Mouse (Mus musculus): ENCODE measurements around the gene Eno3. TPM values are rescaled to one million over a fixed set of nuclear protein-coding genes. Genes with fewer than 3 reads are reported as not detected.

Gene Eno3
- polyA plus RNA-seq, 1 experiment from 2014 or later, result 19.7 TPM

DNA sequence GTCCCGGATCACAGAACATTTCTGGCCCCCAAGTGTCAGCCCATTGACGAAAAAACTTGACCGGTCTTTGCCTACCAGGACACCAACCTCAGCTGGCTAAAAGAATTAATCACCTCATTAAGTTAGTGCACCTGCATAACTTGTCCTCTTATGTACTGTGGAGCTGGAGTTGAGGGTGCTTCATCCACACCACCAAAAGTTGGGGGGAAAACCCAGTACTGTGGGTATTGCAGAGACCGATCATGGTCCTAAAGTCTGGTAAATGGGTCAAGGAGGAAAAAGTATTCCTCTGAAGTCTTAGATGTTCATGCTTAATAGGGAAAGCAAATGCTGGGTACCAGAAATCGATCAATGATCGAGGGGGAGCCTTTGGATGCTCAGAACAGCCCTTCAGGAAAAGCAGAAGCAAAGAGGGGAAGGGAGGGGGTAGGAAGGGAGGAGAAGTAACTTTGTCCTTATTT is 4.1 kb upstream of the Eno3 start:
- WGBS, result 46% methylated on average over 6 of the region's 6 CpGs
- H3K4me2 ChIP-seq, result peak overlapping the region; percentile 97
- H3K4me3 ChIP-seq, result peak overlapping the region; percentile 100
- peak overlapping the region; percentile 100 for H3K9ac ChIP-seq
- no peak for ATAC-seq (ENCODE audit: insufficient number of reproducible peaks, insufficient read depth, low FRiP score, low TSS enrichment, low read depth)
- peaks cover 73% of the 10 kb centered on the region for H3K4me1 ChIP-seq
- H3K9me3 ChIP-seq, result no peaks in the 10 kb centered on the region
- peaks cover 47% of the 10 kb centered on the region for H3K36me3 ChIP-seq
- no peaks in the 10 kb centered on the region for H3K27me3 ChIP-seq
- peak overlapping the region; percentile 97 for H3K27ac ChIP-seq

DNA sequence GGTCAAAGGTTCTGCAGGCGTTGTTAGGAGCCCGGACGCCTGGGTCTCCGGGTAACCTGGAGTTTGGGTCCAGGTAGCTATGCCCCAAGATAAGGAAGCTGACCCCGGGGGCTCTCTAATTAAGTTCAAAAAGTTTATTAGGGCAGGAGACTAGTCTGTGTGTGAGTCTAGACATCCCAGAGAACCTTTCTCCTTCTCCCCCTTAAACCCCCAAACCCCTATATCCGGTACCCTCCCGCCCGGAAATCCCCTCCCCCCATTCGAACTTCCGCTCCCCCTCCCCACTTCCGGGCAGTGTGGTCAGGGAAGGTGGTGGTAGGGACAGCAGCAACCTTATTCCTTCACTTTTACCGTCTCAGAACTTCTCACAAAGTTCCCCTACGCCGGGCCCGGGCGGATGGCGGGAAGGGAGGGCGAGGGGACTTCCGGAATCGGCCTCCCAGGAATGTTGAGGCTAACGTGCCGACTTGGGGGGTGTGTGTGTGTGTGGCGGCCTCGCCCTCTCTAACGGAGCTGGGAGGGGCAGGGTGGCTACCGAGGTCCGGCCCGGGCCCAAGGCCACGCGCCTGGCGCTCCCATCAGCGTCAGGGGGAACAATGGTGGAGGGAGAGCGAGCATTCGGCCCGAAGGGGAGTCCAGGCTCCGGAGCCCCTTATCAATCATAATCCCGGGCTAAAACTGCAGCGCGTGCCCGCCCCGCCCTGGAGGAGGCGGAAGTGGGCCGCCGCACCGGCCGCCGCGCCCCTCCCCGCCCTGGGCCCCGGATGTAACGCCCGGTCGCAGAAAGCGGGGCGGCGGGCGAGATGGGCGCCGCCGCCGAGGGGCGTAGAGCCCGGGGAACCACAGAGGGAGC is 3.4 kb upstream of the Eno3 start:
- peak overlapping the region; percentile 97 for H3K27ac ChIP-seq
- peak overlapping the region; percentile 97 for H3K4me2 ChIP-seq
- H3K36me3 ChIP-seq, result peaks cover 44% of the 10 kb centered on the region
- H3K4me3 ChIP-seq, result peak overlapping the region; percentile 100
- peaks cover 73% of the 10 kb centered on the region for H3K4me1 ChIP-seq
- no peaks in the 10 kb centered on the region for H3K27me3 ChIP-seq
- no peaks in the 10 kb centered on the region for H3K9me3 ChIP-seq
- WGBS, result under 1% methylated on average over 59 of the region's 63 CpGs
- peak overlapping the region; percentile 100 for H3K9ac ChIP-seq
- peak; percentile 29; the same call in 1 of the 2 replicates for ATAC-seq (ENCODE audit: insufficient number of reproducible peaks, insufficient read depth, low FRiP score, low TSS enrichment, low read depth)

DNA sequence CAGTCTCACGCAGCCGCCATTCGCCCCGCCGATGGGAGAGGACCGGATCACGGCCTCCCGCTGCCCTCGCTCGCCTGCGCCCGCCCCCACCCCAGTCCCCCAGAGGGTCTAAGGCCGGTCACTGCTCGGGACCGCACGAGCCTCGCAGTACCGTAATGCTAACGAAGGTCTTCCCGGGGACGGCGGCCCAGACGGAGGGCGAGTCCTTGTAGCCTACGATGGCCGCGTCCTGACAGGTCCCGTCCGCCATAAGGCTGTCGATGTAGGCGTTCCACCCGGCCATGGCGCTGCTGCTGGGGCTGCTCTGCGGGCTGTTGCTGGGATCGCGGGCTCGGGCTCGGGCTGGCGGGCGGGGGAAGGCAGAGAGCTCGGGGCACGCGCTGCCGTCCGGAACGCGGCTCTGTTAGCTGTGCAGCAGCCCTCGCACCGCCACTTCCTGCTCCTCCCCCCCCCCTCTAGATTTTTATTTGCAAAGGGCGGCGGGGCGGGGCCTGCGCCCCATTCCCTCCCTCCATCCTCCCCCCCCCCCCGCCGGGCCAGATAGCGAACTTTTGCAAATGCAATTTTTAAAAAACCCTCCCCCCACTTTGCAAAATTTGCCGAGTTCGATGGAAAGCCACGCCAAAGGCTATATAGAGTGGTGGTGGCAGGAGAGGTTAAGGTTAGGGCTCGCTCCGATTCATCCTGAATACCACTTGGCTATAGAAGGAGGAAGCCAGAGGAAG is 2.6 kb upstream of the Eno3 start, which contains the start of gene Pfn1:
Pfn1 (minus strand) TSS at position 447 of the 725 bp plus-strand sequence.
- Histone ChIP-seq H3K9ac (peak within 1 kb of the TSS; percentile 100), H3K36me3 (peaks cover 36% of the 10 kb centered on the region), H3K4me2 (peak within 1 kb of the TSS; percentile 97), H3K4me1 (peaks cover 69% of the 10 kb centered on the region), H3K27me3 (no peaks in the 10 kb centered on the region), H3K27ac (peak within 1 kb of the TSS; percentile 97), H3K9me3 (no peaks in the 10 kb centered on the region), H3K4me3 (peak within 1 kb of the TSS; percentile 100)
- peak; percentile 33; the same call in 1 of the 2 replicates for ATAC-seq (ENCODE audit: insufficient number of reproducible peaks, insufficient read depth, low FRiP score, low TSS enrichment, low read depth)
- WGBS, result 0% methylated on average over 60 of the region's 61 CpGs

DNA sequence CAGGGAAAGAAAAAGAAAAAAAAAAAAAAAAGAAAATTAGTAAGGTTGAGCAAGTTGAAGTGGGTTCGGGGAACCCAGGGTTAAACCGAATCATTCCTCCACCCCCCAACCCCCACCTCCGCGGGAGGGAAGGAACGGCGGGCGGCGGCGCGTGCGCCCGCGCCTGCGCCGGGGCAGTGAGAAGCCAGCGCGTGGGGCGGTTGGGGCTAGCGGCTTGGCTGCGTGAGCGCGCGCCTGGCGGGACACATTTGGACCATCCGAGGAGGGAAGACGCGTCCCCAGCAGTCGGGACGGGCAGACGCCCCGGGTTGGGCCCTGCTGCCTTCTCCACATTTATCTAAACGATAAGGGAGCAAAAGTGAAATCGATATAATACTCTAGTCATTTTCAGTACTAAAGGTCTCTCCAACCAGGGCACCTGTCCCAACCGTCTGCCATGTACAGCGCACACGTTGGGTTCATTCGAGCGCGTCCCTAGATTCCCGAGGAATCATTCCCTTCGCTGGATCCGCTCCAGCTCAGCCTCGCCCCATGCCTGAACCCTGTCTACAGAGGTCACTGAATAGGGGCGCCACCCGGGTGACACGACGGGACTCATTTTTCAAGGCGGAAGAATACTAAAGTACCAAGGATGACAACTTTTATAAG is 2.0 kb upstream of the Eno3 start:
- ATAC-seq (ENCODE audit: insufficient number of reproducible peaks, insufficient read depth, low FRiP score, low TSS enrichment, low read depth), result no peak
- no peaks in the 10 kb centered on the region for H3K9me3 ChIP-seq
- peak overlapping the region; percentile 97 for H3K27ac ChIP-seq
- H3K4me2 ChIP-seq, result peak overlapping the region; percentile 97
- WGBS, result 1% methylated on average over 40 of the region's 48 CpGs
- H3K4me3 ChIP-seq, result peak overlapping the region; percentile 100
- H3K27me3 ChIP-seq, result no peaks in the 10 kb centered on the region
- H3K9ac ChIP-seq, result peak overlapping the region; percentile 100
- H3K4me1 ChIP-seq, result peaks cover 62% of the 10 kb centered on the region
- H3K36me3 ChIP-seq, result peaks cover 29% of the 10 kb centered on the region

DNA sequence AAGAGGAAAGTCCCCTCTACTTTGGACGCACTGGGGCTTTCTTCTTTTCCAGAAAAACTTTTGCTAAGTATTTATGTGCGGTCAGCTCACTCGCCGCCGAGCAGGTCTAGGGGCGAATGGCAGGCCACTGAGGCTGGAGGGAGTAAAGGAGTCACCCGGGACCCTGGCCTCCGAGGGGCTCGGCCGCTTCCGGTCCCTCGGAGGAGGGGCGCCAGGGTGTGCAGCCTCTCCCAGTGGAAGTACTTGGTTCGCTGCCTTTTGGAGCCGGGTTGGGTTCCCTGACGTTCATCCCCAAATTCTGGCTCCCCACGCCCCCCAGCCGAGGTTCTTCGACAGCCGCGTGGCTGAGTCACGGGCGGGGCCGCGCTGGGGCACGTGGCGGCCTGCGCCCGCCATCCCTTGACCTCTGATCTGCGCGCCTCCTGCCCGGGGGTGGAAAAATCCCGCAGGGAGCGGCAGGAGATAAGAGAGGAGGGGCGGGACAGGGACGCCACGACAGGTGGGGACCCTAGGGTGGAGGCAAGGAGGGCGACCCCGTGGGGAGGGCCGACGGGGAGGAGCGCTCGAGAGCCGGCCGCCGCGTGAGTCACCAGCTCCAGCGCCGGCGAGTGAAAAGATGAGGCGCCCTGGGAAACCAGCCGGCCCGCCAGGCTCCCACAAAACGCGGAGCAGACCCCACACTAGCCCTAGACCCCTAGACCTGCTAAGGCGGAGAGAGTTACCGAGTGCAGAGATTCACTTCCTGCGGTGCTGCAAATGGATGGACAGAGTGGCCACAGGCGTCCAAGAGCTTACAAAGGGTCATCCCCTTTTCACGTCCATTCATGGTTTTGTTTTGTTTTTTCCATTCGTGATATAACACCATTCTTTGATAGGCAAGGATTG is 1.2 kb upstream of the Eno3 start:
- peak overlapping the region; percentile 100 for H3K4me3 ChIP-seq
- no peaks in the 10 kb centered on the region for H3K9me3 ChIP-seq
- peak overlapping the region; percentile 97 for H3K27ac ChIP-seq
- H3K4me2 ChIP-seq, result peak overlapping the region; percentile 97
- peaks cover 56% of the 10 kb centered on the region for H3K4me1 ChIP-seq
- peak overlapping the region; percentile 100 for H3K9ac ChIP-seq
- 0 out of 2 replicates have a peak, but pooled peaks have one; percentile 10 for ATAC-seq (ENCODE audit: insufficient number of reproducible peaks, insufficient read depth, low FRiP score, low TSS enrichment, low read depth)
- no peaks in the 10 kb centered on the region for H3K27me3 ChIP-seq
- peaks cover 26% of the 10 kb centered on the region for H3K36me3 ChIP-seq
- WGBS, result under 1% methylated on average over 61 of the region's 61 CpGs

DNA sequence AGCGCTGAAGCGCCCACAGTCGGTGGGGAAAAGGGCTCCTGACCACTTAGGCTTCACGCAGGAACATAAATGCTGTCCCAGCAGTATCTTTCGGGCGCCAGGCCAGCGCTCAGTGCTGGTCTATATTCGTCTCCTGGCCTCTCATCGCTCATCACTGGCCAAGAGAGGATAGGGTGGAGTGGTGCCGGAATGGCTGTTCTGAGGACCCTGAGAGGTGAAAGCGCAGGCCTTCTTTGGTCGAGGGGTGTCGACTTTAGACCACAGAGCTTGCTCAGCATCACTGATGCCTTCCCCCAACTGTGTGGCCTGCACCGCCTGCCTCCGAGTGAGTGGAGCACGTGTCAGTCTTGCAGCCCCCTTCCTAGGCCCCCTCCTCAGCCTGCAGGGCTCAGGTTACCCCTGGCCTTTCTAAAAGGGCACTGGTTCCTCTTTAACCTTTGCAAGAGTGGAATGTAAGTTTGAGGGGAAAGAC is 510 bp upstream of the Eno3 start:
- peak overlapping the region; percentile 97 for H3K4me2 ChIP-seq
- 0 out of 2 replicates have a peak, but pooled peaks have one; percentile 17 for ATAC-seq (ENCODE audit: insufficient number of reproducible peaks, insufficient read depth, low FRiP score, low TSS enrichment, low read depth)
- WGBS, result 5% methylated on average over 16 of the region's 16 CpGs
- peaks cover 25% of the 10 kb centered on the region for H3K36me3 ChIP-seq
- H3K4me1 ChIP-seq, result peaks cover 49% of the 10 kb centered on the region
- peak overlapping the region; percentile 100 for H3K9ac ChIP-seq
- H3K9me3 ChIP-seq, result no peaks in the 10 kb centered on the region
- H3K4me3 ChIP-seq, result peak overlapping the region; percentile 100
- no peaks in the 10 kb centered on the region for H3K27me3 ChIP-seq
- peak overlapping the region; percentile 97 for H3K27ac ChIP-seq

DNA sequence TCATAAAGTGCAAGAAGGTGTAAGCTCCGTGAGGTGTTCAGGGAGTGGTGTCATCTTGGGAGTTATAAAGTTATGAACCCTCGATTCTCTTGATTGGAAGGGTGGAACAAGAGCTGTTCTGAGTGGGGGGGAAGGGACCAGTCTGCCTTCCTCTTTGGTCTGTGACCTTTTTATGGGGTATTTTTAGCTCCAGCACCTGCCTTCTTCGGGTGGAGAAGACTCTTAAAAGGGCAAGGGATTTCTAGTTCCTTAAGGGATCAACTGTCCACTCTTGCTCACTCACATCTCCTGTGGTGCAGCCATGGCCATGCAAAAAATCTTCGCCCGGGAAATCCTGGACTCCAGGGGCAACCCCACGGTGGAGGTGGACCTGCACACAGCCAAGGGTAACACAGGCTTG is 571 bp downstream of the Eno3 start:
- peaks cover 39% of the 10 kb centered on the region for H3K4me1 ChIP-seq
- peak overlapping the region; percentile 97; the same call in 1 of the 2 replicates for H3K4me2 ChIP-seq
- no peaks in the 10 kb centered on the region for H3K9me3 ChIP-seq
- H3K9ac ChIP-seq, result peak overlapping the region; percentile 100; the same call in 1 of the 2 replicates
- H3K4me3 ChIP-seq, result no peak overlapping the region
- 44% methylated on average over 6 of the region's 6 CpGs for WGBS
- H3K27ac ChIP-seq, result peak overlapping the region; percentile 97
- ATAC-seq (ENCODE audit: insufficient number of reproducible peaks, insufficient read depth, low FRiP score, low TSS enrichment, low read depth), result no peak
- H3K27me3 ChIP-seq, result no peaks in the 10 kb centered on the region
- H3K36me3 ChIP-seq, result peaks cover 24% of the 10 kb centered on the region

DNA sequence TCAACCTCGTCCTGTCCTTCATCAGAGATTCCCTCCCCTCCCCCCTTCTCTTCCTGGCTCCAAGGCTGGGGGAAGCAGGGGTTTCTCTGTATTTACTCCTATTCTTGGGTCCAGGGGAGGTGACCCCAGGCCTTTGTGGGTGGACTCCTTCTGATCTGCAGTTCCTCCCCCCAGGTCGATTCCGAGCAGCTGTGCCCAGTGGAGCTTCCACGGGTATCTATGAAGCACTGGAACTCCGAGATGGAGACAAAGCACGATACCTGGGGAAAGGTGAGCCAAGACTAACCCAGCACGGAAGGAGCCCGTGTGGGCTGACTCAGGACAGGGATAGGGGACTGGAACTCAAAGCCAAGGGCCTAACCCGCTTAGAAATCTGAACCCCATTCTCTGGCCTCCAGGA is 989 bp downstream of the Eno3 start:
- Histone ChIP-seq H3K9ac (0 out of 2 replicates have a peak overlapping the region, but pooled peaks have one; percentile 100), H3K36me3 (peaks cover 24% of the 10 kb centered on the region), H3K9me3 (no peaks in the 10 kb centered on the region), H3K4me1 (peaks cover 35% of the 10 kb centered on the region), H3K27me3 (no peaks in the 10 kb centered on the region), H3K4me3 (no peak overlapping the region), H3K4me2 (0 out of 2 replicates have a peak overlapping the region, but pooled peaks have one; percentile 97), H3K27ac (peak overlapping the region; percentile 14; the same call in 1 of the 2 replicates)
- 47% methylated on average over 9 of the region's 9 CpGs for WGBS
- ATAC-seq (ENCODE audit: insufficient number of reproducible peaks, insufficient read depth, low FRiP score, low TSS enrichment, low read depth), result no peak

DNA sequence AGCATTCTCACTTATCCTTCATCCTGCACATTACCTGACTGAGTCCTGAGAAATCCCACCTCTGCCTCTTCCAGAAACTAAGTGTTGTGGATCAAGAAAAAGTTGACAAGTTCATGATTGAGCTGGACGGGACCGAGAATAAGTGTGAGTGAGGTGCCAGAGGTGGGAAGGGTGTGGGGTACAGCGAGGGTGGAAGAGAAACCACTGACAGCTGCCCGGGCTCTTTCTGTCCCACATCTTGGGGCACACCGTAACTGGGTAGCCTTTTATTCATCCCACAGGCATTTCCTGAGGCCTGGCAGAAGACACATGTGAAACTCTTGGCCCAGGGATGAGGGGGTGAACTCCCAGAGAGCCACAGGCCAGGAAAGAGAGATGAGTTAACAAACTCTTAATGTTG is 1.5 kb downstream of the Eno3 start:
- Histone ChIP-seq H3K36me3 (peaks cover 29% of the 10 kb centered on the region), H3K4me1 (peaks cover 34% of the 10 kb centered on the region), H3K27me3 (no peaks in the 10 kb centered on the region), H3K27ac (peak overlapping the region; percentile 14; the same call in 1 of the 2 replicates), H3K4me3 (no peak overlapping the region), H3K4me2 (0 out of 2 replicates have a peak overlapping the region, but pooled peaks have one; percentile 5), H3K9ac (0 out of 2 replicates have a peak overlapping the region, but pooled peaks have one; percentile 100), H3K9me3 (no peaks in the 10 kb centered on the region)
- ATAC-seq (ENCODE audit: insufficient number of reproducible peaks, insufficient read depth, low FRiP score, low TSS enrichment, low read depth), result no peak
- 76% methylated on average over 5 of the region's 5 CpGs for WGBS

DNA sequence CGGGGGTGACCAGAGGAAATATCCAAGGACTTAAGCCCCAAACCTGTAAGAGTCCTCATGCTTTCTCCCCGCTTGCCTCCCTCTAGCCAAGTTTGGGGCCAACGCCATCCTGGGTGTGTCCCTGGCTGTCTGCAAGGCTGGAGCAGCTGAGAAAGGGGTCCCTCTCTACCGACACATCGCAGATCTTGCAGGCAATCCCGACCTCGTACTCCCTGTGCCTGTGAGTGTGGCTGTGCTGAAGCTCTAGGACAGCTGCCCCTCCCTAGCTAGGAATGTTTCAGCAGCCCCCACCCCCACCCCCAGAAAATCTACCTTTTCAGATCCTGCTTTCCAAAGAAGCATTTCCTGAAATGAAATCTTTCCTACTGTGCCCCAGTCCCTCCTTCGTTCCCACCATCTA is 1.9 kb downstream of the Eno3 start:
- Histone ChIP-seq H3K4me1 (peaks cover 34% of the 10 kb centered on the region), H3K9me3 (no peaks in the 10 kb centered on the region), H3K27ac (peak overlapping the region; percentile 14; the same call in 1 of the 2 replicates), H3K4me3 (no peak overlapping the region), H3K27me3 (no peaks in the 10 kb centered on the region), H3K4me2 (0 out of 2 replicates have a peak overlapping the region, but pooled peaks have one; percentile 5), H3K9ac (0 out of 2 replicates have a peak overlapping the region, but pooled peaks have one; percentile 100), H3K36me3 (peaks cover 34% of the 10 kb centered on the region)
- ATAC-seq (ENCODE audit: insufficient number of reproducible peaks, insufficient read depth, low FRiP score, low TSS enrichment, low read depth), result no peak
- WGBS, result 69% methylated on average over 8 of the region's 8 CpGs

Measured in embryonic facial prominence, embryonic 13.5 days (tissue).